8 mouse cellular contexts compared by ENCODE assay signal in the genomic region with DNA sequence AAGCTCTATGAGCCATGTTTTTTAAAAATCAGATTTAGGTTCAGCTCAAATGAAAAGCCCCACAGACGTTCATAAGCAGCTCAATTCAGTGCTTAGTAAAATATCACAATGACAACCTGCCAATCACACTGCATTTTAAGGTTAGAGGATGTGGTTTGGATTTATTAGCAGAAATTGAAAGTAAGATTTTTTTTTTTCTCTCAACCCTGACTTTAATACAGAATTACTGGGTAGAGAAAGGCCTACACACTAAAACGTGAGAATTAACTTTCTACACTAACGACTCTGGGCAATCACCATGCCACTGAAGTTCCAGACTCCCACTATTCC. TPM values are rescaled to one million over a fixed set of nuclear protein-coding genes. Genes with fewer than 3 reads are reported as not detected.
DNase-seq lines count a peak whose midpoint lies in the region; ATAC-seq and TF ChIP-seq lines count a peak whose summit lies in the region.

No protein-coding gene starts in this region.

- WGBS in kidney, embryonic 15.5 days: 51% methylated on average over 3 of the region's 3 CpGs
- WGBS in embryonic facial prominence, embryonic 10.5 days: 41% methylated on average over 3 of the region's 3 CpGs

- no peaks in the 10 kb centered on the region for H3K27me3 ChIP-seq in kidney, embryonic 15.5 days
- H3K27me3 ChIP-seq in embryonic facial prominence, embryonic 10.5 days (replicated peaks; ENCODE audit: low read depth, poor library complexity, severe bottlenecking): no peaks in the 10 kb centered on the region
- no peaks in the 10 kb centered on the region for H3K27me3 ChIP-seq in myocyte (ENCODE audit: control insufficient read depth, insufficient read depth, insufficient read length)

- H3K27ac ChIP-seq in kidney, embryonic 15.5 days: peak overlapping the region; percentile 90
- peak overlapping the region; percentile 94 for H3K27ac ChIP-seq in embryonic facial prominence, embryonic 10.5 days (replicated peaks)

- DNase-seq in kidney, adult 18-20 months: no peak
- DNase-seq in embryonic facial prominence, embryonic 10.5 days (ENCODE audit: low spot score): no peak
- DNase-seq in frontal cortex, postnatal 14 days (ENCODE audit: low spot score in 2 of 2): no peak
- DNase-seq in layer of hippocampus, postnatal 10 days (ENCODE audit: low spot score in 2 of 2): no peak
- no peak for DNase-seq in yolk sac, embryonic 10.5 days (ENCODE audit: low spot score)

- peak overlapping the region; percentile 81 for H3K4me3 ChIP-seq in kidney, embryonic 15.5 days (replicated peaks)
- peak overlapping the region; percentile 99 for H3K4me3 ChIP-seq in embryonic facial prominence, embryonic 10.5 days
- H3K4me3 ChIP-seq in myocyte: peak overlapping the region; percentile 77

- peak overlapping the region; percentile 66 for H3K9ac ChIP-seq in kidney, embryonic 15.5 days

- no peak for TF ChIP-seq POLR2A in myocyte (IDR thresholded peaks at IDR 0.05; ENCODE audit: insufficient read length, low read depth)

- H3K4me2 ChIP-seq in kidney, embryonic 15.5 days: peak overlapping the region; percentile 78
- peak overlapping the region; percentile 80 for H3K4me2 ChIP-seq in myocyte (ENCODE audit: low read depth)

- peaks cover 19% of the 10 kb centered on the region for H3K4me1 ChIP-seq in kidney, embryonic 15.5 days
- H3K4me1 ChIP-seq in embryonic facial prominence, embryonic 10.5 days: peaks cover 27% of the 10 kb centered on the region

- no peaks in the 10 kb centered on the region for H3K36me3 ChIP-seq in kidney, embryonic 15.5 days
- no peaks in the 10 kb centered on the region for H3K36me3 ChIP-seq in embryonic facial prominence, embryonic 10.5 days (replicated peaks)
- H3K36me3 ChIP-seq in myocyte (ENCODE audit: control insufficient read depth, insufficient read depth): no peaks in the 10 kb centered on the region

- peaks cover 35% of the 10 kb centered on the region for H3K79me2 ChIP-seq in myocyte (ENCODE audit: control insufficient read depth, insufficient read depth)

- H3K9me3 ChIP-seq in kidney, embryonic 15.5 days (replicated peaks): no peaks in the 10 kb centered on the region
- H3K9me3 ChIP-seq in embryonic facial prominence, embryonic 10.5 days: no peaks in the 10 kb centered on the region

- no peak overlapping the region for H3ac ChIP-seq in myocyte (ENCODE audit: control insufficient read depth, insufficient read length)

- no peak for ATAC-seq in kidney, embryonic 15.5 days (replicated peaks; ENCODE audit: low FRiP score)
- peak; percentile 65 for ATAC-seq in inflammation-experienced regulatory T-cells, adult 6 months

TF ChIP-seq in myocyte, 11 proteins besides CTCF, POLR2A, EP300 and RAD21:
- TF ChIP-seq MYOG (IDR thresholded peaks at IDR 0.05; ENCODE audit: control insufficient read depth in 1 of 3, insufficient read depth in 1 of 3, insufficient read length in 2 of 3, low read depth in 2 of 3): no peak
- TF ChIP-seq TCF3 (IDR thresholded peaks at IDR 0.05; ENCODE audit: insufficient read length, low read depth): no peak
- no peak for TF ChIP-seq SRF (IDR thresholded peaks at IDR 0.05; ENCODE audit: control insufficient read depth, insufficient read length, low read depth)
- TF ChIP-seq POLR2AphosphoS2 (IDR thresholded peaks at IDR 0.05; ENCODE audit: insufficient read length, low read depth): no peak
- no peak for TF ChIP-seq TCF12 (IDR thresholded peaks at IDR 0.05; ENCODE audit: insufficient read depth, poor library complexity, severe bottlenecking)
- no peak for TF ChIP-seq MAX (IDR thresholded peaks at IDR 0.05; ENCODE audit: low read depth)

RNA-seq across cellular contexts. Expression of a gene that starts 1.0 kb away (rescaled TPM):
- 31.1 and 31.3 TPM in 2 replicates for polyA plus RNA-seq in kidney, embryonic 15.5 days (2015; fragmentation: Nextera tagmentation; extraction: Ambion mirVana)
- polyA plus RNA-seq in embryonic facial prominence, embryonic 10.5 days (2016; fragmentation: Nextera tagmentation; extraction: Ambion mirVana): 49.4 and 51.3 TPM in 2 replicates
- polyA plus RNA-seq in inflammation-experienced regulatory T-cells, adult 6 months (2017; shearing (Covaris generic)): 10 to 100 TPM in 2 of 3 experiments, 1 to 10 TPM in 1; 7.9 to 19.7 (median 16.6) TPM
- polyA plus RNA-seq in myocyte (2012; fragmentation: generic; extraction: Trizol): 26.7 TPM
- total RNA-seq in layer of hippocampus, postnatal 10 days (2021): 100 to 1,000 TPM; 402 to 413 TPM
